Mouse (Mus musculus) heart, postnatal 25 days (tissue): Measurements from ENCODE around the gene Chsy1. TPM values are rescaled to one million over a fixed set of nuclear protein-coding genes. Genes with fewer than 3 reads are reported as not detected.

Experiments used
- DNase-seq: peaks from one replicate; pipeline ENCODE4 v3.0.0; 2022; ENCODE audit warnings: low spot score
- intact Hi-C: fragments of 180-260 bp; cut with DNase I; formaldehyde crosslinking; loops from one replicate; pipeline ENCODE4 v1.15.1; 2025
- total RNA-seq, 2 experiments: library from RNA; stranded (reverse); gene quantifications; 2 replicates each; pipeline ENCODE4 v1.2.3; 2021

Gene Chsy1
- total RNA-seq, 2 experiments from 2014 or later, result 14.4 to 16.8 TPM

- intact Hi-C loops, result loop anchor here (1.0 kb wide), 1 partner anchor 144 kb away; no protein-coding TSS in a partner anchor
- DNase-seq, result no peak
Observed at GRCm38 (mm10) chr7:66106581-66107056, 2.7 kb upstream of the Chsy1 start.

GRCm38 (mm10) chr7:66107206-66107605, 2.1 kb upstream of the Chsy1 start:
- no peak for DNase-seq
- intact Hi-C loops, result loop anchor here (1.0 kb wide), 1 partner anchor 143 kb away; no protein-coding TSS in a partner anchor

- intact Hi-C loops, result loop anchor here (1.0 kb wide), 1 partner anchor 142 kb away; no protein-coding TSS in a partner anchor
- DNase-seq, result no peak
Observed at GRCm38 (mm10) chr7:66107930-66108329, 1.4 kb upstream of the Chsy1 start.

- intact Hi-C loops, result loop anchor here (5.0 kb wide), 1 partner anchor 87 kb away; no protein-coding TSS in a partner anchor
- no peak for DNase-seq
Observed at GRCm38 (mm10) chr7:66109855-66110635, 730 bp downstream of the Chsy1 start.

- DNase-seq, result no peak
- intact Hi-C loops, result loop anchor here (5.0 kb wide), 1 partner anchor 87 kb away; no protein-coding TSS in a partner anchor
Observed at GRCm38 (mm10) chr7:66110636-66111112, 1.4 kb downstream of the Chsy1 start.

DNA sequence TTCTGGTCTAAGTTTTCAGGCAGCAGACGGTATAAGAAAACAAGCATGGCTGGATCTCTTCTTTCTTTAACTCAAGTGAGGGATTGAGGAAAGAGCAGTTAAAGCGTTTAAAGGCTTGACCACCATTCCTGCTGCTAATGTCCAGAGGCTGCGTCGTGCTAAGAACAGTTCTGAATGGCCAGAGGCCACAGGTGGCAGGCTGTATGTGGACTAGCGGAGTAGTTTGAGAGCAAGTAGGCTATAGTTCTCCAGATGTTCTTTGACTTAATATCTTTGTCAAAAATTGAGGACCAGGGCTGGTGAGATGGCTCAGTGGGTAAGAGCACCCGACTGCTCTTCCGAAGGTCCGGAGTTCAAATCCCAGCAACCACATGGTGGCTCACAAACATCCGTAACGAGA, 1.9 kb downstream of the Chsy1 start:
- intact Hi-C loops, result loop anchor here (5.0 kb wide), 1 partner anchor 86 kb away; no protein-coding TSS in a partner anchor
- DNase-seq, result no peak

- DNase-seq, result no peak
- intact Hi-C loops, result loop anchor here (5.0 kb wide), 1 partner anchor 84 kb away; no protein-coding TSS in a partner anchor
Observed at GRCm38 (mm10) chr7:66113561-66113960, 4.2 kb downstream of the Chsy1 start.

- intact Hi-C loops, result no loop called here
- DNase-seq, result no peak
Observed at GRCm38 (mm10) chr7:66115821-66116343, 6.6 kb downstream of the Chsy1 start.

GRCm38 (mm10) chr7:66116906-66117482, 7.7 kb downstream of the Chsy1 start:
- intact Hi-C loops, result no loop called here
- DNase-seq, result no peak

- no peak for DNase-seq
- intact Hi-C loops, result no loop called here
Observed at GRCm38 (mm10) chr7:66118046-66118445, 8.7 kb downstream of the Chsy1 start.

DNA sequence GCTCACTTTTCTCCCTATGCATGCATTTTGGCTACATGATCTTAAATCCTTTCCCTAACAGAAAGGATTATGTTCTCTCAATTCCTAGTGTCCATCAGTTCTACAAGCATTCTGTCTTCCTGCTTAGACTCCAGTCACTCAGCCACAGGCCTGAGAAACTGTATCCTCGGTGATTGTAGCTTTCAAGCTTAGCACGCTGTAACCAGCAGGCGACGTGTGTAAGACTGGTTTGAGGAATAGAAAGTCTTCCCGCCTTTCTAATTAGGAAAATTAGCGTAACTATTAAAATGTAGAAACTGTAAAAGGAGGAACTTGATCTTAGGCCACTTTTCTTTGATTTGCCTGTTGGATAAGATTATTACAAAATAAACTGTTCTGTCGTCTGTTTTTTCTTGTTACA, 9.5 kb downstream of the Chsy1 start:
- DNase-seq, result no peak
- intact Hi-C loops, result no loop called here

DNA sequence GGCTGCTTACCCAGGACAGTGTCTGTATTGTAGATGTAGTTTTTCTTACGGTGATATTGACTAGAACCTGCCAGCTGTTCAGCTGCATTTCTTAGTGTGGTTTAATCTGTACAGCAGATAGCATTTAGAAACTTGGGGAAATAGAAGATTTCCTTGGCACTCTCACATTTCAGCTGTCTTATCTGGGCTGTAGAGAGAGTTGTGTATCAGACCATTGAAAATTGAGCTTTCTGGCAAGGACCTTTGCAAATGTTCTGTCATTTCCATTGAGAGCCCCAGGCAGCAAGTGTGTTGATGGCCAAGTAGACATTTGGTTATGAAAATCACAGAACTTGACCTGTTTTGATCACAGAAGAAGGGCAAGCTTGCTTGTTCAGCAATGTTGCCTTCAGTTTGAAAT, 10.8 kb downstream of the Chsy1 start:
- intact Hi-C loops, result no loop called here

DNA sequence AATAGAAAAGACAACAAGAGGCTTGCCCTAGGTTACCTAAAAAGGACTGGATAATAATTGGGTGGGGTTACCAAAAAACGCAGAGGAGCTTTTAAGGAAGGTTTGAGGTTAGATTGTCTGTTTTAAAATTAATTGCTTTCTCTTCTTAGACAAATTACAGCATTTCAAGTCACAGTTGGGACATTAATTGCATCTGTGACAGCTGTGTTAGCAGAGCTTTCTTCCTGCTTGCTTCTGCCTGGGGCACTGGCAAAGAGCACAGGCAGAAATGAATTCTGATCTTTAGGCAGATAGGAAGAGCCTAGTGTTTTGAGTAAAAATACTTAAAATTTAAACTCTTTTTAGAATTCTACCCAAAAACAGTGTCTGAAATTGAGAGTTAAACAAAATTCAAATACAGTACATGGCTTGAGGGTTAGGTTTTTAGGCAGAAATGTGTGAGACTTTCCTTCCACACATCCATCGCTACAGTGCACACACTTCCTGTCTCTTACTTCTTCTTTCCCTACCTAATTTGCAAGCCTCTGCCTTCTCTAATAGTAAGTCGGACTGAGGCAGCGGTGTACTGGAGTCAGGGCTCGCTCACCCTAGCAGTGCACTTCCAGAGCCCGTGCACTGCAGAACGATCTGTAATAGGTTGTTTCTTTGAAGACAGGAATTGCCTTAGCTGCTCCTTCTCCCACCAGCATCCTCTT, 11.5 kb downstream of the Chsy1 start:
- intact Hi-C loops, result no loop called here
- DNase-seq, result no peak

More for the DNA sequence above, 10.8 kb downstream of the Chsy1 start:
- DNase-seq, result no peak

- intact Hi-C loops, result no loop called here
- DNase-seq, result no peak
Observed at GRCm38 (mm10) chr7:66124551-66124968, 15.2 kb downstream of the Chsy1 start.

- intact Hi-C loops, result no loop called here
- DNase-seq, result no peak
Observed at GRCm38 (mm10) chr7:66125368-66125767, 16.1 kb downstream of the Chsy1 start.

GRCm38 (mm10) chr7:66127951-66128645, 18.8 kb downstream of the Chsy1 start:
- intact Hi-C loops, result no loop called here
- no peak for DNase-seq

DNA sequence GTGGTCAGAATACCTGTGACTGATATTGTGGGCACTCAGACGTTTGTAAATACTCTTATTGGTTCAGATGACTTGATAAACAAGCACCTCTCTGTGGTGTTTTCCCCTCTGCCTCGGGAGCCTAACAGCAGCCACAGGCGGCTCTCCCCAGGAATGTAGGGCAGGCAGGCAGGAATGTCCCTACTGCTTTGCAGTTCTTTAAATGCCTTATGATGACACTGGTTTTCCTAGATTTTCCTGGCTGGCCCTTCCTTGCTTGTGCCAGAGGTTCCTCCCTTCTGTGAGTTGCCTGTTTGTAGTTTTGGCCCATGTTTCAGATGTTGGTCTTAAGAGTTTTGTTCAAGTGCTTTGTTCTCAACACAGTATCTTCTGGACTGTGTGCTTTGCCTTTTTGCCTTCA, 19.5 kb downstream of the Chsy1 start:
- DNase-seq, result no peak
- intact Hi-C loops, result no loop called here

- DNase-seq, result no peak
- intact Hi-C loops, result no loop called here
Observed at GRCm38 (mm10) chr7:66130296-66130695, 21.0 kb downstream of the Chsy1 start.

- DNase-seq, result no peak
- intact Hi-C loops, result no loop called here
Observed at GRCm38 (mm10) chr7:66131776-66132421, 22.6 kb downstream of the Chsy1 start.
